Mouse (Mus musculus): ENCODE data around the gene Dennd2a. TPM values are rescaled to one million over a fixed set of nuclear protein-coding genes. Genes with fewer than 3 reads are reported as not detected.

Dennd2a gene
- polyA plus RNA-seq, 1 experiment from 2014 or later, result 13.3 TPM

DNA sequence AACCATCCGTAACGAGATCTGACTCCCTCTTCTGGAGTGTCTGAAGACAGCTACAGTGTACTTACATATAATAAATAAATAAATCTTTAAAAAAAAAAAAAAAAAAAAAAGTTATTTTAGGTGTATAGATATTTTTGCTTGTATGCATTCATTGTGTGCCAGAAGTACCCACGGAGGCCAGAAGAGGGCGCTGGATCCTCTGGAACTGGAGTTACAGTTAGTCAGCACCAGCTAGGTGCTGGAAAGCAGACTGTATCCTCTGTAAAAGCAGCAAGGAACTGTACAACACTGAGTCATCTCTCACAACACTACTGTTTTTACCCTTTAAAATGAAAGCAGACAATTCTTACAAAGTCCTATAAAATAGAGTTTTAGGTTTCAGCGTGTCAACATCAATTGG, 141.9 kb downstream of the Dennd2a start:
- no peak overlapping the region for H3K4me3 ChIP-seq (replicated peaks; ENCODE audit: low read depth, low read length)
- no peaks in the 10 kb centered on the region for H3K4me1 ChIP-seq (replicated peaks; ENCODE audit: insufficient read depth, low read length)
- H3K9ac ChIP-seq (ENCODE audit: low read depth, low read length), result no peak overlapping the region
- H3K27ac ChIP-seq, result no peak overlapping the region
- ATAC-seq (replicated peaks; ENCODE audit: low FRiP score, low read depth) (no peak), DNase-seq (ENCODE audit: low spot score) (peak; percentile 48)
- H3K36me3 ChIP-seq (ENCODE audit: insufficient read depth, low read length), result no peaks in the 10 kb centered on the region
- no peaks in the 10 kb centered on the region for H3K27me3 ChIP-seq (ENCODE audit: insufficient read depth, low read length)
- TF ChIP-seq CTCF (IDR thresholded peaks at IDR 0.05; ENCODE audit: low read depth), result peak; percentile 73
- H3K4me2 ChIP-seq (ENCODE audit: low read length), result no peak overlapping the region
- no peaks in the 10 kb centered on the region for H3K9me3 ChIP-seq (replicated peaks; ENCODE audit: low read length)
- WGBS, result 59% methylated on average over 3 of the region's 5 CpGs

DNA sequence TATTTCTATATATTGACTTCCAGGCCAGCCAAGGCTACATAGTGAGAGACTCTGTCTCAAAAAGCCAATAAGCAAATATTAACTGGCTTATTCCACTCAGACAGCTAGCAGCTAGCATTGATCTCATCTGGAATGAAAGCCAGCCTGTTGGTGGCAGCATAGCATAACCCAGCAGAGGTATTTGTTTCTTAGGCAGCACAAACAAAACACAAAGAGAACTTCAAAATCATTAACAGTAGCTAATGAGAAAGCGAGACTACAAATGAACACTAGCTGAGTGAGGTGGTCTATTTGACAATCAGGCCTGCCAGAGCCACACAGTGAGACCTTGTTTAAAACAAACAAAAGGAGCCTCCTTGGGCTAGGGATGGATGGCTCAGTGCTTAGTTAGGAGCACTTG, 143.6 kb downstream of the Dennd2a start:
- DNase-seq (ENCODE audit: low spot score) (no peak), ATAC-seq (replicated peaks; ENCODE audit: low FRiP score, low read depth) (no peak)
- H3K27me3 ChIP-seq (ENCODE audit: insufficient read depth, low read length), result no peaks in the 10 kb centered on the region
- no peak overlapping the region for H3K27ac ChIP-seq
- 88% methylated on average over 1 of the region's 1 CpGs for WGBS
- H3K9ac ChIP-seq (ENCODE audit: low read depth, low read length), result no peak overlapping the region
- H3K4me2 ChIP-seq (ENCODE audit: low read length), result no peak overlapping the region
- H3K36me3 ChIP-seq (ENCODE audit: insufficient read depth, low read length), result no peaks in the 10 kb centered on the region
- no peak overlapping the region for H3K4me3 ChIP-seq (replicated peaks; ENCODE audit: low read depth, low read length)
- H3K9me3 ChIP-seq (replicated peaks; ENCODE audit: low read length), result no peaks in the 10 kb centered on the region
- H3K4me1 ChIP-seq (replicated peaks; ENCODE audit: insufficient read depth, low read length), result no peaks in the 10 kb centered on the region
- TF ChIP-seq CTCF (IDR thresholded peaks at IDR 0.05; ENCODE audit: low read depth), result peak; percentile 50; the same call in 1 of the 2 replicates

Other genes with a start within 250 kb of the Dennd2a start
- 46.8 and 57.3 TPM in 2 replicates for gene Slc37a3, start 180.2 kb downstream of the Dennd2a start, polyA plus RNA-seq (2015; fragmentation: Nextera tagmentation; extraction: Ambion mirVana)
- gene Rab19, start 176.7 kb downstream of the Dennd2a start, polyA plus RNA-seq (2015; fragmentation: Nextera tagmentation; extraction: Ambion mirVana), result 4.2 and 4.3 TPM in 2 replicates
- 62.7 and 66.8 TPM in 2 replicates for gene Mkrn1, start 137.4 kb downstream of the Dennd2a start, polyA plus RNA-seq (2015; fragmentation: Nextera tagmentation; extraction: Ambion mirVana)
- 25.8 and 33.1 TPM in 2 replicates for gene Adck2, start 16.0 kb upstream of the Dennd2a start, polyA plus RNA-seq (2015; fragmentation: Nextera tagmentation; extraction: Ambion mirVana)
- 0.97 TPM in 1 of 2 replicates, not detected in the other for gene Gm42420, start 27.9 kb upstream of the Dennd2a start, polyA plus RNA-seq (2015; fragmentation: Nextera tagmentation; extraction: Ambion mirVana)
- gene Ndufb2, start 34.7 kb upstream of the Dennd2a start, polyA plus RNA-seq (2015; fragmentation: Nextera tagmentation; extraction: Ambion mirVana), result 518 and 575 TPM in 2 replicates
- gene Braf, start 167.6 kb upstream of the Dennd2a start, polyA plus RNA-seq (2015; fragmentation: Nextera tagmentation; extraction: Ambion mirVana), result 7.6 and 8.4 TPM in 2 replicates

All from kidney, postnatal 0 days (tissue).